Mouse (Mus musculus) retina, postnatal 1 day (tissue): ENCODE measurements around the gene Fbxw13.
A peak's percentile ranks its signal among the peaks of the same experiment; 100 is the strongest.
"Not testable (repeated sequence)": the region's sequence is repeated elsewhere in the genome, so short reads cannot be mapped to it uniquely, and the experiment has no call there.

Experiments used
- DNase-seq: peaks from one replicate; pipeline ENCODE4 v3.0.0-alpha.2; 2012

Fbxw13 gene

GRCm38 (mm10) chr9:109195875-109196274 lies at the start of gene Fbxw13:
TSS of gene Fbxw13 (minus strand) at chr9:109195975.
- DNase-seq: not testable (repeated sequence)

GRCm38 (mm10) chr9:109234654-109235053 lies 38.9 kb upstream of the Fbxw13 start, which contains the start of gene Fbxw20:
TSS of gene Fbxw20 (minus strand) at chr9:109234754.
- DNase-seq: no peak

DNA sequence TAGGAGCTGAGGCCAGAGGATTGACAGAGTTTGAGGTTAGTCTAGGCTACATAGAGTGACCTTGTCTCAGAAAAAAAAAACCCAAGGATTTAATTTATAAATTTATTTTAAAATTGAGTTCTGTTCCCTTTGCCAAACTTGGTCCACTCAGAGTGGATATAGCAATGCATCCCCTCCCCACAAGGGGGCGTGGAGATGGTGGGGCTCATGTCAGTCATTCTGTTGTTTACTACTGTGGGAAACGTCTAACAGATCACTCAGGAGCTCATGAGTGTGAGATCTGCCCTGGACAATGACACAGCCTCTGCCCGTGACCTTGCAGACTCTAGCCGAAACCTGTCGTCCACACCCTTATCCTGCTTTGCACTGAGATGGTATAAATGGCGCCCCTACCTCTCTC lies 22.7 kb upstream of the Fbxw13 start:
- peak; percentile 8 for DNase-seq

DNA sequence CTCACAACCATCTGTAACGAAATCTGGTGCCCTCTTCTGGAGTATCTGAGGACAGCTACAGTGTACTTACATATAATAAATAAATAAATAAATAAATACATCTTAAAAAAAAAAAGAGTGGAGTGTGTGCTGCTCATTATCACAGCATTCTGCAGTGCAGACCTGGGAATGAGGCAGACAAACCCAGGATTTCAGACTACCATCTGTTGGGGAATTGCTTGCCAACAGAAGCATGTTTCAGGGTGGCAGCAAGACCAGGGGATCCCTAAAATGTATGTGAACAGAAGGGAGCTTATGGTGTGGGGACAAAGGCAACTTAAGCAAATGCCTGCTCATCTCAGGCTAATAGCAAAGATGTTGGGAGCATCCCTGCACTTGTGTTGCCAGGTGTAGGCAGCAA lies 5.6 kb upstream of the Fbxw13 start:
- DNase-seq: not testable (repeated sequence)

- no peak for DNase-seq
These were observed 4.6 kb upstream of the Fbxw13 start for GRCm38 (mm10) chr9:109200349-109200748.

GRCm38 (mm10) chr9:109199353-109199752 lies 3.6 kb upstream of the Fbxw13 start:
- DNase-seq: no peak

DNA sequence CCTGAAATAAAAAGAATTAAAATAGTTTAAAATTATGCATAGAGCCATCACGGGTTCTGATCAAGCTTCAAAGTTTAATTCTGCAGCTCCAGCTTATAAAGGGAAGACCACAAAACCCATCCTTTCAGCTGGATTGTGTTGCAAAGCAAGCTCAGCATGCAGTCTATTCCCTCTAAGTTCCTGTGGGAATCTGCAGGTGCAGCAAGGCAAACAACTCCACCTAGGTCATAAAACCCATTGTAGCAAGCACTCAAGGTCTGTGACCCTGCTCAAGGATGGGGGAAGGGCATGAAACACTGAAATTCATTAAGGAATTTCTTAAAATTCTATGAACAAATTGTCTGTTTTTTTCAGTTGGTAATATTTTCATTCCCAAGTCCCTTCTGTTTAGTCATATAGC lies 18.6 kb downstream of the Fbxw13 start:
- no peak for DNase-seq

DNA sequence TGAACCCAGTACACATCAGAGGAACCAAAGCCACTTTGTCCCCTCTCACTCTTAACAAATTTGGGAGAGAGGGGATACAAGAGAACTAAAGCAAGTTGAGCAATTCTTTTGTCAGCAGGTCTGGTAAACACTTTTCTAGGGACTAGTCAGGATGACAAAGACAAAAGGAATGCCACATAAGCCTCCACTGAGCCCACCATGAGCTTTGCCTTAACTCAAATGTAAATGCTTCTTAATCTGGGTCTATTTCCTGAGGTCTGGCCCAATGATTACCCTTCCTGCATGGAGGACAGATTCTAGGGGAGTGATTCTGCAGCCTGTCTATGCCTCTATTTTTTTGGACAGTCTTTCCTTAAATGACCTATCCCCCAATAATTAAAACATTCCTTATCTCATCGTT lies 19.5 kb downstream of the Fbxw13 start:
- no peak for DNase-seq

- DNase-seq: peak; percentile 39
These were observed 28.5 kb downstream of the Fbxw13 start for GRCm38 (mm10) chr9:109167316-109167715.

DNA sequence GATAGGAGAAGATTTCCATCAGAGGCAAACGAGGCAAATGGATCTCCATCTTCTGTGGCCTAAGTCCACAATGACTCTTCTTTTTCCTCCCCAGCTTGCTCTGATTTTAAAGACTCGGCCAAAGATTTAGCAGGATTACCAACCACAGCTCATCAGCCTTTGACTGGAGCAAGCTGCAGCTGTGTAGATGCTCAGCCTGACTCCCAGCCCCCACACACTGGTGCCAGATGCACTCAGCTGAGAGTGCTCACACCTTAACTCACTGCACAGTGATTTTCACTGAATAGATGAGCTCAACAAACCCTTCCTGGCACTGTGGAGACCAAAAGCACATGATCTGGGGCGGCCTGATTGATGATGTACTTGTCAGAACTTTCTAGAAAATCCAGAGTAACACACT lies 33.8 kb downstream of the Fbxw13 start, which contains the start of gene Fbxw21:
Gene Fbxw21 (minus strand): TSS at position 101 of the 400 bp plus-strand sequence.
- DNase-seq: no peak

- DNase-seq: not testable (repeated sequence)
These were observed 55.4 kb downstream of the Fbxw13 start for GRCm38 (mm10) chr9:109140414-109140813.

- no peak for DNase-seq
These were observed 65.7 kb downstream of the Fbxw13 start for GRCm38 (mm10) chr9:109130076-109130475.
